Mouse (Mus musculus) forebrain, embryonic 16.5 days (tissue): ENCODE data around the gene Ap2b1. TPM values are rescaled to one million over a fixed set of nuclear protein-coding genes. Genes with fewer than 3 reads are reported as not detected.

Experiments used
- ATAC-seq: fragments of 200-750 bp; cut with Nextera tagmentation; 2 replicates; pipeline ENCODE4 v1.8.0; 2017; ENCODE audit warnings: mild to moderate bottlenecking, moderate library complexity
- H3K27ac ChIP-seq: fragments of 300-500 bp; sonication (generic); 2 replicates; pipeline ENCODE4 v1.5.1; 2014; ENCODE audit warnings: low read length, control low read depth
- H3K27me3 ChIP-seq: fragments of 300-500 bp; sonication (generic); replicated peaks from 2 replicates; pipeline ENCODE4 v1.6.1; 2014; ENCODE audit warnings: low read length; ENCODE audit not compliant: control insufficient read depth, insufficient read depth
- H3K36me3 ChIP-seq: fragments of 300-500 bp; sonication (generic); 2 replicates; pipeline ENCODE4 v1.6.1; 2014; ENCODE audit not compliant: control insufficient read depth, insufficient read depth
- H3K4me1 ChIP-seq: fragments of 300-500 bp; sonication (generic); replicated peaks from 2 replicates; pipeline ENCODE4 v1.6.1; 2014; ENCODE audit warnings: low read length; ENCODE audit not compliant: control insufficient read depth, insufficient read depth
- H3K4me2 ChIP-seq: fragments of 300-500 bp; sonication (generic); 2 replicates; pipeline ENCODE4 v1.6.1; 2014; ENCODE audit warnings: mild to moderate bottlenecking, low read length, control low read depth
- H3K4me3 ChIP-seq: fragments of 300-500 bp; sonication (generic); replicated peaks from 2 replicates; pipeline ENCODE4 v1.5.1; 2014; ENCODE audit warnings: mild to moderate bottlenecking, low read length, control low read depth
- H3K9ac ChIP-seq: fragments of 300-500 bp; sonication (generic); replicated peaks from 2 replicates; pipeline ENCODE4 v1.6.1; 2014; ENCODE audit warnings: low read depth, low read length, control low read depth
- H3K9me3 ChIP-seq: fragments of 300-500 bp; sonication (generic); 2 replicates; pipeline ENCODE4 v1.6.1; 2016; ENCODE audit warnings: low read length; ENCODE audit not compliant: control insufficient read depth
- WGBS: fragments of 180-500 bp; shearing (Covaris S2); extraction: QIAGEN DNeasy Blood & Tissue Kit; methylation state at CpG from one replicate; pipeline ENCODE4 v1.1.7; 2014; 5-methylcytosine and 5-hydroxymethylcytosine counted together
- polyA plus RNA-seq: library from polyadenylated mRNA; unstranded; fragments of >200 nt; fragmentation: Nextera tagmentation; extraction: Ambion mirVana; gene quantifications from 2 replicates; pipeline ENCODE4 v1.2.1, GENCODE M21; 2015

The Ap2b1 gene
- polyA plus RNA-seq, 1 experiment from 2014 or later, result 122 TPM

GRCm38 (mm10) chr11:83441235-83441634 lies 142.4 kb downstream of the Ap2b1 start:
- H3K36me3 ChIP-seq, result no peaks in the 10 kb centered on the region
- H3K9me3 ChIP-seq, result no peaks in the 10 kb centered on the region
- H3K4me3 ChIP-seq, result no peak overlapping the region
- no peak overlapping the region for H3K4me2 ChIP-seq
- peaks cover 11% of the 10 kb centered on the region for H3K4me1 ChIP-seq
- peaks cover 38% of the 10 kb centered on the region for H3K27me3 ChIP-seq
- H3K27ac ChIP-seq, result no peak overlapping the region
- WGBS, result 31% methylated on average over 7 of the region's 7 CpGs
- H3K9ac ChIP-seq, result no peak overlapping the region
- no peak for ATAC-seq

DNA sequence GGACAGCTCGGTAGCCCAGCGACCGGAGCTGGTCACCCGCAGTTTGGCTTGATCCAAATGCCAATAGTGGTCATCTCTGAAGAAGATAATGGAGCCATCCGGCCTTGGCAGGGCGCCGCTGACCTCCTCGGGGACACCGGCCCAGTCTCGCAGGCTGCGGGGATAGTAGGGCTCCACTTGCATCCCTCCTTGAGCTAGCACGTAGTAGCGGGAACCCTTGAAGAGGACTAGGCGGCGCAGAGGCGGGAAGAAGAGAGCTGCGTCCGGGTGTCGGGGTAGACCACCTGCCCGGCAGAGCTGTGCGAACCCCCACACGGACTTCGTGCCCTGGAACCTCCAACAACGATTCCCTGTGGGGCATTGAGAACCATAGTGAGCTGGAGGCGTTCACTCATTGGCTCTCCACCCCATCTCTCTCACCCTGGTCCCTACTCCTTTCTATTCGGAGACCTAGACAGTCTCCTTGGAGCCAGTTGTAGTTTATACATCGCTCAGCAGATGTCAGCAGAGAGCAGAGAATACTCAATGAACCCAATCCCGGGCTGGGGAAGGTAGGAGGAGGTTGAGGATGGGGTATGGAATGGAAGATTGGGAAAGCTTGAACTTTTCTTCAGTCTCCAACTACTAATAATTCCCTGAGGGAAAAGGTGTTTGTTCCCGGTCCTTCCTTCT lies 143.9 kb downstream of the Ap2b1 start:
- Histone ChIP-seq H3K4me3 (peak overlapping the region; percentile 6; the same call in 1 of the 2 replicates), H3K27me3 (peaks cover 38% of the 10 kb centered on the region), H3K4me2 (peak overlapping the region; percentile 30), H3K9ac (no peak overlapping the region), H3K36me3 (no peaks in the 10 kb centered on the region), H3K9me3 (no peaks in the 10 kb centered on the region), H3K27ac (no peak overlapping the region), H3K4me1 (peaks cover 11% of the 10 kb centered on the region)
- WGBS, result 12% methylated on average over 28 of the region's 29 CpGs
- ATAC-seq, result 0 out of 2 replicates have a peak, but pooled peaks have one; percentile 16

DNA sequence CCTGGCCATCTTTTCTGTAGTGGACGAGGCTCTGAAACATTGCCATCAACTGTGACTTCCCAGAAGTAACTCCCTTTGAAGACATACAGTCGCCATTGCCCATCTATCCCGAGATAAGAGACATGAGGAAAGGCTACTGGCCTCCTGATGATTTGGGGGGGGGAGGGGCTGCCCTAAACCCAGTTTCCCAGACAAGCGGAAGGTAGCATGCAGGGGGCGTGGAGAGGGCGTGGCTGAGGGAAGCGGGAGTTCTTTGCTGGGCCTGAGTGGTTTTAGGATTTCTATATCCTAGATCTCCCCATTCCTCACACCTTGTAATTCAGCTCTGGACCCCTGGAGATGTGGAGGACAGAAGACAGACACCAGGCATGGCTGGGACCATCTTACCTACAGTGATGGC lies 145.0 kb downstream of the Ap2b1 start:
- ATAC-seq, result no peak
- H3K27ac ChIP-seq, result no peak overlapping the region
- no peak overlapping the region for H3K4me2 ChIP-seq
- H3K9me3 ChIP-seq, result no peaks in the 10 kb centered on the region
- H3K9ac ChIP-seq, result no peak overlapping the region
- 12% methylated on average over 7 of the region's 7 CpGs for WGBS
- peaks cover 18% of the 10 kb centered on the region for H3K4me1 ChIP-seq
- no peaks in the 10 kb centered on the region for H3K36me3 ChIP-seq
- H3K4me3 ChIP-seq, result no peak overlapping the region
- peaks cover 38% of the 10 kb centered on the region for H3K27me3 ChIP-seq

- ATAC-seq, result no peak
- Histone ChIP-seq H3K27me3 (peaks cover 38% of the 10 kb centered on the region), H3K9ac (0 out of 2 replicates have a peak overlapping the region, but pooled peaks have one; percentile 10), H3K4me3 (no peak overlapping the region; the same call in 1 of the 2 replicates), H3K36me3 (no peaks in the 10 kb centered on the region), H3K9me3 (no peaks in the 10 kb centered on the region), H3K27ac (no peak overlapping the region), H3K4me1 (peaks cover 18% of the 10 kb centered on the region), H3K4me2 (peak overlapping the region; percentile 20)
- WGBS, result 31% methylated on average over 19 of the region's 19 CpGs
Observed at GRCm38 (mm10) chr11:83445001-83445400, 146.2 kb downstream of the Ap2b1 start.

DNA sequence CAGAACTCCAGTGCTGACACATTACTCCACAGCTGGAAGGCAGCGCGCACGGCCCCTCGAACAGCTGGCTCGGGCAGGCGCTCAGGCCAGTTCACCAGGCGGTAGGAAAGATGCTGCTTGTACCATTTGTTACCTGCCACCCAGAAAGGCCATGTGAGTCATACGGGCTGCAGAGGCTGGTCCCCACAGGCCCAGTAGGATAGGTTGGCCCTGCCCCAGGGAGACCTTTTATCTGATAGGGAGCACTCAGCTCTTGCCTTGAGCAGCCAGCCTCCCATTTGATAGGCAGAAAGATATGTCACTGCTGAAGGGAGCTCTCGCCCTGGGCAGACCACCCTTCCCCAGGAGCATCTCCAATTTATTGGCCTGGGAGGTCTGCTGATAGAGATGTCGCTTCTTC lies 148.8 kb downstream of the Ap2b1 start:
- peaks cover 23% of the 10 kb centered on the region for H3K27me3 ChIP-seq
- H3K9ac ChIP-seq, result no peak overlapping the region
- no peak for ATAC-seq
- H3K36me3 ChIP-seq, result no peaks in the 10 kb centered on the region
- H3K4me3 ChIP-seq, result no peak overlapping the region
- peaks cover 16% of the 10 kb centered on the region for H3K4me1 ChIP-seq
- 78% methylated on average over 10 of the region's 10 CpGs for WGBS
- no peak overlapping the region for H3K4me2 ChIP-seq
- H3K27ac ChIP-seq, result no peak overlapping the region
- H3K9me3 ChIP-seq, result no peaks in the 10 kb centered on the region

- Histone ChIP-seq H3K27ac (no peak overlapping the region), H3K4me1 (peaks cover 13% of the 10 kb centered on the region), H3K9me3 (no peaks in the 10 kb centered on the region), H3K9ac (no peak overlapping the region), H3K36me3 (no peaks in the 10 kb centered on the region), H3K4me3 (no peak overlapping the region), H3K4me2 (no peak overlapping the region), H3K27me3 (peaks cover 23% of the 10 kb centered on the region)
- ATAC-seq, result no peak
- 52% methylated on average over 16 of the region's 16 CpGs for WGBS
Observed at GRCm38 (mm10) chr11:83448021-83448926, 149.4 kb downstream of the Ap2b1 start.

- H3K4me2 ChIP-seq, result no peak overlapping the region
- no peak overlapping the region for H3K9ac ChIP-seq
- no peak overlapping the region for H3K27ac ChIP-seq
- peak; percentile 15; the same call in 1 of the 2 replicates for ATAC-seq
- H3K4me1 ChIP-seq, result peaks cover 13% of the 10 kb centered on the region
- H3K36me3 ChIP-seq, result no peaks in the 10 kb centered on the region
- H3K9me3 ChIP-seq, result no peaks in the 10 kb centered on the region
- peaks cover 17% of the 10 kb centered on the region for H3K27me3 ChIP-seq
- H3K4me3 ChIP-seq, result no peak overlapping the region
Observed at GRCm38 (mm10) chr11:83448927-83449236, 150.1 kb downstream of the Ap2b1 start.

DNA sequence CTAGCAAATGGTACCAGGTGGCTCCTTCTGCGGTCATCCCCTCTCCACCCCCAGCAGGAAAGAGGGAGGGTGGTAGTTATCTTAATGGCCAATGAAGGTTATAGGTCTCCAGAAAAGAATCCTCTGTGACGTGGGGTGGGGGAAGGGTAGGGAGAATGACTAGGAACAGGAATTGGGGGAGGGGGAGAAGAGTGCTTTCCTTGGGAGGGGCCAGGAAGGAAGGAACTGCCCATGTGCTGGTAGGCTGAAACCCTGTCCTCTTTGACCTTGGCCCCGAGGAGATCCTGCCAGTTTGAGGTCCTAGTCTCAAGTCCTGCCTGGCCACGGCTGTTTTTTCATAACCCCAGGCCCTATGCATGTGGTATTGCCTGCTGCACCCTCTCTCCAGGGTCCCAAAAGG lies 150.5 kb downstream of the Ap2b1 start:
- peaks cover 13% of the 10 kb centered on the region for H3K4me1 ChIP-seq
- no peaks in the 10 kb centered on the region for H3K36me3 ChIP-seq
- H3K9me3 ChIP-seq, result no peaks in the 10 kb centered on the region
- WGBS, result 71% methylated on average over 4 of the region's 4 CpGs
- ATAC-seq, result no peak
- no peak overlapping the region for H3K4me3 ChIP-seq
- H3K4me2 ChIP-seq, result no peak overlapping the region
- H3K27ac ChIP-seq, result no peak overlapping the region
- H3K9ac ChIP-seq, result no peak overlapping the region
- peaks cover 13% of the 10 kb centered on the region for H3K27me3 ChIP-seq

- Histone ChIP-seq H3K4me1 (peaks cover 9% of the 10 kb centered on the region), H3K4me2 (no peak overlapping the region), H3K9ac (no peak overlapping the region), H3K27ac (no peak overlapping the region), H3K4me3 (no peak overlapping the region), H3K27me3 (peaks cover under 1% of the 10 kb centered on the region), H3K36me3 (no peaks in the 10 kb centered on the region), H3K9me3 (no peaks in the 10 kb centered on the region)
- ATAC-seq, result no peak
- 6% methylated on average over 1 of the region's 1 CpGs for WGBS
Observed at GRCm38 (mm10) chr11:83450550-83450949, 151.7 kb downstream of the Ap2b1 start.
